In the genomic region with DNA sequence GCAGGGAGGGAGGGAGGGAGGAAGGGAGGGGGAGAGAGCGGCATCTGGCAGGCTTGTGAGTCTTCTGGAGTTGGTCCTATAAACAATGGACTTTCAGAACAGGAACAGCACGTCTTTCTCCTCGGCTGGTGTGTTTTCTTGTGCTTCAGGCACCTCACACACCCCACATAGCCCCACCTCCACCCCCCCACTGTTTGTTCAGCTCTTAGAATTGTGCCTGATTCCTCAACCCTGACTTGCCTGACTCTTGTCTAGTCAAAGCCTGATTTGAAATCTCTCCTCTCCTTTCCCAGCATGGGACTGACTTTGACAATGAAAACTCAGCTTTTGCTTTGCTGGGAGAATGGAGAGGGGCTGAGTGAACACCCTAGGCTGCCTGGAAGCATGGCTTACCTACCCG, we compare ENCODE assay signal across 14 mouse cellular contexts. TPM values are rescaled to one million over a fixed set of nuclear protein-coding genes. Genes with fewer than 3 reads are reported as not detected.
DNase-seq lines count a peak whose midpoint lies in the region; ATAC-seq and TF ChIP-seq lines count a peak whose summit lies in the region.
"Had no signal": no experiment of that assay in that cellular context is flagged by ENCODE, and none has a peak within 500 bp of the region (broad histone marks: within the 10 kb centered on the region; RNA-seq: fewer than 3 reads in every experiment).

No protein-coding gene starts in this region.

- no peak overlapping the region for H3K4me3 ChIP-seq in heart, embryonic 16.5 days (ENCODE audit: low read length)
- no peak overlapping the region for H3K4me3 ChIP-seq in lung, embryonic 16.5 days (ENCODE audit: low read length)
- no peak overlapping the region for H3K4me3 ChIP-seq in lung, adult 2 months (replicated peaks; ENCODE audit: extremely low read depth, low read depth, low read length)
- no peak overlapping the region for H3K4me3 ChIP-seq in embryonic facial prominence, embryonic 15.5 days (replicated peaks)
- no peak overlapping the region for H3K4me3 ChIP-seq in stomach, embryonic 16.5 days (replicated peaks; ENCODE audit: low read length)
- no peak overlapping the region for H3K4me3 ChIP-seq in cerebellum, adult 2 months (replicated peaks; ENCODE audit: insufficient read depth, low read depth, low read length)
- H3K4me3 ChIP-seq: embryonic facial prominence, embryonic 12.5 days; neural tube, embryonic 13.5 days had no signal

- H3K4me2 ChIP-seq in heart, embryonic 16.5 days (ENCODE audit: low read depth, low read length), result no peak overlapping the region
- 0 out of 2 replicates have a peak overlapping the region, but pooled peaks have one; percentile 12 for H3K4me2 ChIP-seq in lung, embryonic 16.5 days (ENCODE audit: low read depth, low read length)
- H3K4me2 ChIP-seq in embryonic facial prominence, embryonic 15.5 days (replicated peaks), result no peak overlapping the region
- peak overlapping the region; percentile 23; the same call in 1 of the 2 replicates for H3K4me2 ChIP-seq in stomach, embryonic 16.5 days (ENCODE audit: low read depth, low read length)
- H3K4me2 ChIP-seq: embryonic facial prominence, embryonic 12.5 days; neural tube, embryonic 13.5 days had no signal

- H3K9me3 ChIP-seq in heart, embryonic 16.5 days (replicated peaks; ENCODE audit: control insufficient read depth, low read length), result no peaks in the 10 kb centered on the region
- H3K9me3 ChIP-seq in lung, embryonic 16.5 days (ENCODE audit: control insufficient read depth, low read length), result no peaks in the 10 kb centered on the region
- H3K9me3 ChIP-seq in embryonic facial prominence, embryonic 15.5 days (replicated peaks), result no peaks in the 10 kb centered on the region
- H3K9me3 ChIP-seq in stomach, embryonic 16.5 days (replicated peaks; ENCODE audit: control insufficient read depth, low read length), result no peaks in the 10 kb centered on the region
- H3K9me3 ChIP-seq: embryonic facial prominence, embryonic 12.5 days; neural tube, embryonic 13.5 days had no signal

- TF ChIP-seq POLR2A in lung, adult 2 months (IDR thresholded peaks at IDR 0.05; ENCODE audit: borderline replicate concordance, extremely low read depth, low read depth, low read length), result no peak
- no peak for TF ChIP-seq POLR2A in cerebellum, adult 2 months (IDR thresholded peaks at IDR 0.05; ENCODE audit: borderline replicate concordance, insufficient read depth, low read length)

- no peak overlapping the region for H3K9ac ChIP-seq in heart, embryonic 16.5 days (ENCODE audit: low read length)
- H3K9ac ChIP-seq in lung, embryonic 16.5 days (ENCODE audit: low read length), result peak overlapping the region; percentile 14; the same call in 1 of the 2 replicates
- no peak overlapping the region for H3K9ac ChIP-seq in embryonic facial prominence, embryonic 15.5 days
- peak overlapping the region; percentile 49; the same call in 1 of the 2 replicates for H3K9ac ChIP-seq in stomach, embryonic 16.5 days (ENCODE audit: low read length)
- H3K9ac ChIP-seq: embryonic facial prominence, embryonic 12.5 days; neural tube, embryonic 13.5 days had no signal

- ATAC-seq in heart, embryonic 16.5 days (replicated peaks; ENCODE audit: extremely low read depth, insufficient read depth, low FRiP score), result 0 out of 2 replicates have a peak, but pooled peaks have one; percentile 39
- ATAC-seq in lung, embryonic 16.5 days (ENCODE audit: low read depth), result peak; percentile 86
- ATAC-seq in embryonic facial prominence, embryonic 15.5 days (ENCODE audit: insufficient number of reproducible peaks, low FRiP score, low TSS enrichment, low read depth), result no peak
- peak; percentile 83 for ATAC-seq in stomach, embryonic 16.5 days (ENCODE audit: insufficient read depth, low FRiP score)

- no peak for TF ChIP-seq CTCF in lung, adult 2 months (IDR thresholded peaks at IDR 0.05; ENCODE audit: insufficient read depth, low read length)
- TF ChIP-seq CTCF in cerebellum, adult 2 months (IDR thresholded peaks at IDR 0.05; ENCODE audit: borderline replicate concordance, insufficient read depth, low read depth, low read length), result no peak

- peak overlapping the region; percentile 54 for H3K27ac ChIP-seq in heart, embryonic 16.5 days (ENCODE audit: low read length)
- peak overlapping the region; percentile 85 for H3K27ac ChIP-seq in lung, embryonic 16.5 days (ENCODE audit: low read length)
- peak overlapping the region; percentile 69; the same call in 1 of the 2 replicates for H3K27ac ChIP-seq in embryonic facial prominence, embryonic 15.5 days (replicated peaks)
- peak overlapping the region; percentile 98 for H3K27ac ChIP-seq in stomach, embryonic 16.5 days (ENCODE audit: low read length)
- no peak overlapping the region for H3K27ac ChIP-seq in cerebellum, adult 2 months (ENCODE audit: insufficient read depth, low read length)
- H3K27ac ChIP-seq: embryonic facial prominence, embryonic 12.5 days; neural tube, embryonic 13.5 days had no signal

- 37% methylated on average over 4 of the region's 4 CpGs for WGBS in heart, embryonic 16.5 days
- 11% methylated on average over 4 of the region's 4 CpGs for WGBS in lung, embryonic 16.5 days
- WGBS in lung, adult 2 months, result 20% methylated on average over 4 of the region's 4 CpGs
- WGBS in embryonic facial prominence, embryonic 15.5 days, result 9% methylated on average over 4 of the region's 4 CpGs
- WGBS in stomach, embryonic 16.5 days, result 27% methylated on average over 4 of the region's 4 CpGs
- 42% methylated on average over 4 of the region's 4 CpGs for WGBS in cerebellum, adult 2 months

- no peaks in the 10 kb centered on the region for H3K27me3 ChIP-seq in heart, embryonic 16.5 days (ENCODE audit: control insufficient read depth, insufficient read depth, low read length)
- no peaks in the 10 kb centered on the region for H3K27me3 ChIP-seq in lung, embryonic 16.5 days (ENCODE audit: control insufficient read depth, insufficient read depth, low read depth, low read length)
- H3K27me3 ChIP-seq in embryonic facial prominence, embryonic 15.5 days, result no peaks in the 10 kb centered on the region
- H3K27me3 ChIP-seq in stomach, embryonic 16.5 days (ENCODE audit: control insufficient read depth, insufficient read depth, low read length), result no peaks in the 10 kb centered on the region
- H3K27me3 ChIP-seq in cerebellum, adult 2 months (ENCODE audit: control insufficient read depth, insufficient read depth, low read length), result no peaks in the 10 kb centered on the region
- H3K27me3 ChIP-seq: CH12.LX; embryonic facial prominence, embryonic 12.5 days; neural tube, embryonic 13.5 days had no signal

- peaks cover 28% of the 10 kb centered on the region for H3K4me1 ChIP-seq in heart, embryonic 16.5 days (ENCODE audit: control insufficient read depth, insufficient read depth, low read length)
- peaks cover 33% of the 10 kb centered on the region for H3K4me1 ChIP-seq in lung, embryonic 16.5 days (replicated peaks; ENCODE audit: control insufficient read depth, insufficient read depth, low read length)
- peaks cover 12% of the 10 kb centered on the region for H3K4me1 ChIP-seq in lung, adult 2 months (ENCODE audit: control insufficient read depth, insufficient read depth, low read length)
- H3K4me1 ChIP-seq in embryonic facial prominence, embryonic 15.5 days, result peaks cover 21% of the 10 kb centered on the region
- H3K4me1 ChIP-seq in stomach, embryonic 16.5 days (ENCODE audit: control insufficient read depth, insufficient read depth, low read length), result peaks cover 38% of the 10 kb centered on the region
- peaks cover 6% of the 10 kb centered on the region for H3K4me1 ChIP-seq in cerebellum, adult 2 months (ENCODE audit: control insufficient read depth, insufficient read depth, low read length)

- H3K36me3 ChIP-seq in heart, embryonic 16.5 days (ENCODE audit: control insufficient read depth, insufficient read depth), result peaks cover 9% of the 10 kb centered on the region
- H3K36me3 ChIP-seq in lung, embryonic 16.5 days (ENCODE audit: control insufficient read depth, insufficient read depth, low read length), result no peaks in the 10 kb centered on the region
- no peaks in the 10 kb centered on the region for H3K36me3 ChIP-seq in embryonic facial prominence, embryonic 15.5 days
- no peaks in the 10 kb centered on the region for H3K36me3 ChIP-seq in stomach, embryonic 16.5 days (ENCODE audit: control insufficient read depth, insufficient read depth, low read length)
- H3K36me3 ChIP-seq: embryonic facial prominence, embryonic 12.5 days; neural tube, embryonic 13.5 days had no signal

- no peak for DNase-seq in heart, adult 18-20 months
- no peak for DNase-seq in lung, adult 2 months
- no peak for DNase-seq in cerebellum, adult 2 months
- no peak for DNase-seq in kidney, adult 11 months
- DNase-seq: left cerebral cortex, postnatal 4 days had no signal

RNA-seq across cellular contexts. Expression of a gene that starts 15.3 kb away (rescaled TPM):
- polyA plus RNA-seq in heart, embryonic 16.5 days (2015; fragmentation: Nextera tagmentation; extraction: Ambion mirVana), result 31.1 and 33.8 TPM in 2 replicates
- 100 to 1,000 TPM; 423 to 471 TPM for total RNA-seq in heart, adult 18-20 months (2021)
- polyA plus RNA-seq in lung, embryonic 16.5 days (2015; fragmentation: Nextera tagmentation; extraction: Ambion mirVana), result 18.9 and 23.1 TPM in 2 replicates
- 57.7 and 72.4 TPM in 2 replicates for polyA plus RNA-seq in lung, adult 2 months (2012; rRNA removed)
- 22.2 and 25.0 TPM in 2 replicates for polyA plus RNA-seq in embryonic facial prominence, embryonic 15.5 days (2015; fragmentation: Nextera tagmentation; extraction: Ambion mirVana)
- polyA plus RNA-seq in stomach, embryonic 16.5 days (2015; fragmentation: Nextera tagmentation; extraction: Ambion mirVana), result 35.8 and 38.5 TPM in 2 replicates
- polyA plus RNA-seq in cerebellum, adult 2 months (2012; rRNA removed), result 29.5 and 32.1 TPM in 2 replicates
- total RNA-seq: CH12.LX; hematopoietic stem cell, adult 5-6 weeks; megakaryocyte-erythroid progenitor cell, adult 5-6 weeks had no signal

Comparison
In these comparisons a context has a peak if more than half of its experiments do, and no peak if none do; other contexts are left out.
1. H3K4me2 ChIP-seq: peak in lung, embryonic 16.5 days (single experiment) and stomach, embryonic 16.5 days (single experiment); none in heart, embryonic 16.5 days (single experiment) and embryonic facial prominence, embryonic 15.5 days (single experiment).
2. H3K9ac ChIP-seq: peak in lung, embryonic 16.5 days (single experiment) and stomach, embryonic 16.5 days (single experiment); none in heart, embryonic 16.5 days (single experiment) and embryonic facial prominence, embryonic 15.5 days (single experiment).